Mouse (Mus musculus): ENCODE results near the gene Sh3gl2.

Gene Sh3gl2

DNA sequence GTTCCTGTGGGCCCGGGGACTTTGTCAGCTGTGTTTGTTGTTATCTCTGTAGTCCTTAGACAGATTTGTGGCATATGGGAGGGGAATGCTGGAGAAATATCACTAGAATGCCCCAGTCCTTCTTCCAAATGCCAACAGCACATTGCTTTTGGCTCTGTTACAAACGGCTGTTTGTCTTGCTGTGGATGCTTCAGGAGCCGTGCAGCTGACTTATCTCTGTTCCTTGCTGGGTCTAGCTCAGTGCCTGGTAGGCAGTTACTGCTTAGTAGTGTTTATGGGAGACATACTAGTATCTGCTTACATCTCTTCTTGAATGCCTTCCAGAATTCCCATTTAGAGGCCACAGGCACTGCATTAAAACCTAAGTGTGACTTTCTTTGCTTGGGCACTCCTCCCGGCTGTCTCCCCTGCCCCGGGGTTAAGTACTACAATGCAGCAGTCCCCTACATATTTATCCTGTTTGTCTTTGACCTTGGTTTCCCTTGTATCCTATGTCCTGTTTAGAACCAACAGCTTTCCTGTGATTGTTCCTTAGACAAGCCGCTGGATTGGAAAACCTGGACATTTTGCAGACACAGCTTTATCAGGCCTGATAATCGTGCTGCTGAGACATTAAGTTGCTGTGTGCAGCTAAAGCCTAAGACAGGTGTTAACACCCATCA is 101.1 kb downstream of the Sh3gl2 start:
- DNase-seq, result no peak

DNA sequence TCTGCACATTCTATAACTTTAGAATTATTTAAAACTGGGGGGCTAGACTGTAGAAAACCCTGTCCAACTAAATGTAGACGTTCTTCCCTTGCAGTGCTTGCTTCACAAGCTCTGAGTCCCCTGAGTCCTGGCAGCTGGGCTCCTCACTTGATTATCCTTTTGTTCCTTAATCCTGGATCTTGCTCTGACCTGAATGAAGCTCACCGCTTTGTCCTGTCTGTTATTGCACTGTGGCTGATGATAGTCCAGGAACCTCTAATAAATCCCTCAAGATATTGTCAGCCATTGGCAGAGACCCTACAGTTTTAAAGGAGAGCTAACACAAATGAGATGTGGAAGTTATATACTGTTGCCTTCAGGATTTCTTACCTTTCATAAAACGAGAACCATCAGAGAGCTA is 114.2 kb downstream of the Sh3gl2 start:
- DNase-seq, result no peak

DNA sequence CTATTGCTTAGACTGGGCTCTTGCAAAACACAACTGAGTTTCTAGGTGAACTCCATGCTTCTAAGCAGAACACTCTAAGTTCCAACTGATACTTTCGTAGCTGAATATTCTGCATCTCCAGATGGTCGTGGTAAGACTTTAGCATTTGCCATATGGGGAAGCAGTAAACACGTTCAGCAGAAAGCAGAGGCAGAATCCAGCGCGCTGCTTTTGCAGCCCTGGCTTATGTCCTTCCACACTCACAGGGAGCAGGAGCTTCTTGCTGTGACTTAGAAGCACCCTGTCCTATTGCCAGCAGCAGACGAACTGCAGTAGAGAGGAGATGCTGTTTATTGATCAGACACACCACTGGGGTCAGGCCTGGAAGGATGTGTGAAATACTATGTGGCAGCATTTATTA is 120.5 kb downstream of the Sh3gl2 start:
- no peak for DNase-seq

DNA sequence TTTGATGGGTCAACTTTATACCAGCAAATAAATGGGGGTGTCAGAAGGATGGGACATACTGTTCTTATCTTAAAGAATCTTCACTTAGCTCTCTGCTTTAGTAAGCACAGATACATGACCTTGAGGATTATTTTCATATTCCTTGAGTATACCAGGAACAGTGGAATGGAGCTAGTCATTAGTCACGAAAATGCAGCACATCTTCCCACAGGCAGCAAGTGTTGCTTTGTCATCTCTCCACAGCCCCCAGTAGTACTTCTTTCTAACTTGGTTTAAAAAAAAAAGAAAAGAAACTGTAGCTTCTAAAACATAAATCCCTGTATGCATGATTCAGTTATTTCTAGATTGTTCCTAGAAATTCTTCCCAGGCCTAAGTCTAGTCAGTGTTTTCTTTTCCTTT is 121.1 kb downstream of the Sh3gl2 start:
- DNase-seq, result no peak

GRCm38 (mm10) chr4:85334688-85335200 is 129.8 kb downstream of the Sh3gl2 start:
- no peak for DNase-seq

DNA sequence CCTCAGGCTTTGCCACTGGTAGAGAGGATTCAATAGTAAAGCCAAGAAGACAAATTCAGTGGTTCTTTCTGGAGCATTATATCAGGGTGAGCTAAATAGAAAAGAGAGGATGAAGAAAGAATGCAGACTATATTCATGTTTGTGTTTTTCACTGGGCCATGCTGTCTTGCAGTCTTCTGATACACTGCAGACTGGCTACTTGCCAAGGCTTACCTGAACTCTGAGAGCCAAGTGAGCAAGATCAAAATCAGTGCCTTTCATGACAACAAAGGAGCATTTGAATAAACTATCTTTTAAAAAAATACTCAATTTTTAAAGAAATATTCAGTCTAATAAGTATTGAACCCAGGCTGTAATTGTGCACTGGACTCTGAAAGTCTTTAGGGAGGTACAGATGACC is 131.4 kb downstream of the Sh3gl2 start:
- no peak for DNase-seq

GRCm38 (mm10) chr4:85339126-85339525 is 134.2 kb downstream of the Sh3gl2 start:
- DNase-seq, result no peak

GRCm38 (mm10) chr4:85340686-85341085 is 135.8 kb downstream of the Sh3gl2 start:
- no peak for DNase-seq

DNA sequence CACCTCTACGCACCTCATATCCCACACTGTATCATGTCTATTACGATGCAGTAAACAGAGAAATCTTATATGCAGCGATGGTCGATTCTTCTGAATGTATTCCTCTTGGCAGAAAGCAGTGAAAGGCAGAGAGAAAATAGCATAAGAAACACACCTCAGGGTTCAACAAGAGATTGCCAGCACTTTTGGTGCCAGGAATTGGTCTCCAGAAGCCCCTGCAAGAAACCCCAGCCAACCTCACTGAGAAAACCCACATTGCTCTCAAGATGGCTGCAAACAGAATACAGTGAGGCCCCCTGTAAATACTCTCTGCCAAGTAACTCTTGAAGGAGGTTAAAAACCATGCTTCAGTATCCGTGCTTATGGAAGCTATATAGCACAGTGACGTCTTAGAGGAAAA is 141.0 kb downstream of the Sh3gl2 start:
- DNase-seq, result no peak

DNA sequence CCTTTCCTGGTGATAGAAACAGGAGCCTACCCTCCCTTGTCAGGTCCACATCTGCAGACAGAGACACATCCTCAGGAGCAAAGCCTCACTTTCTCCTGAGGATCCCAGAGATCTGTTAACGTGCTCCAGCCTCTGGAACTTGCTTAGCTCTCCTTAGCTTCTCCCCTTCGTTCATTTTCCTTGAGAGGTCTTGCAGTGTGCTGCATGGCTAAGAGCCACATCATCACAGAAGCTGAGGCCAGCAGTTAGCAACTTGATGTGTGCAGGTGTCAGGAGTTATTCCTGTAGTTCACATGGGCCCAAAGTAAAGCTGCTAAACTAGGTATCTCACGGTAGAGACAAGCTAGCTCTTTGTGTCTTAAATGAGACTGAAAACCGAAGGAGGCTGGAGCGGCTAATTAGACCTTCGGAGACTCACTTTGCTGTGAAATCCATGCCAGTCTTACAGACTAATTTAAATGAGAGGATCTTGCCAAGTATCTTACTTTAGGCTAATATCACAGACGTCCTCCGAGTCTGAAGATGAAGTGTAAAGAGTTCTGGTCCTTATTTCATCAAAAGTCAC is 143.2 kb downstream of the Sh3gl2 start:
- no peak for DNase-seq

- no peak for DNase-seq
These were observed 157.7 kb downstream of the Sh3gl2 start for GRCm38 (mm10) chr4:85362661-85363060.

GRCm38 (mm10) chr4:85363205-85363604 is 158.3 kb downstream of the Sh3gl2 start:
- no peak for DNase-seq

GRCm38 (mm10) chr4:85371036-85371435 is 166.1 kb downstream of the Sh3gl2 start:
- DNase-seq, result no peak

DNA sequence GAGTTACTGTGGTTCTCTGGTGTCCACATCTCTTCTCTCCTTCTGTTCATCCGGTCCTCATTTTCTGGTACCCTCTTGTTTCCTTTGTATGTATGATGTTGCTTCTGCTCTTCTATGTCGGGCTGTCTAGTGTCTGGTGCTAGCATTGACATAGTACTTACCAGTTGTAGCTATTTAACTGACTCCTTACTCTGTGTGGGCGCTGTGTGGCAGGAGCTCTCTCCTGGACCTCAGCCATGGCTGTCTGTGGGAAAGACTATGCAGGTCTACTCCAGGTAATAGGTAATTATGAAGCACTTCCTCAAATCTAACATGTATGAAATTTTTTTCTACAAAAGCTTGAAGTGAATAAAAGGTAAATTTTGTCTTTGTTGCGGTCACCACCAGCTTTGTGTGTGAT is 169.9 kb downstream of the Sh3gl2 start:
- DNase-seq, result no peak

GRCm38 (mm10) chr4:85376187-85376586 is 171.3 kb downstream of the Sh3gl2 start:
- no peak for DNase-seq

- no peak for DNase-seq
These were observed 171.7 kb downstream of the Sh3gl2 start for GRCm38 (mm10) chr4:85376610-85377009.

- DNase-seq, result no peak
These were observed 180.3 kb downstream of the Sh3gl2 start for GRCm38 (mm10) chr4:85385241-85385640.

GRCm38 (mm10) chr4:85387676-85388075 is 182.8 kb downstream of the Sh3gl2 start:
- no peak for DNase-seq

DNA sequence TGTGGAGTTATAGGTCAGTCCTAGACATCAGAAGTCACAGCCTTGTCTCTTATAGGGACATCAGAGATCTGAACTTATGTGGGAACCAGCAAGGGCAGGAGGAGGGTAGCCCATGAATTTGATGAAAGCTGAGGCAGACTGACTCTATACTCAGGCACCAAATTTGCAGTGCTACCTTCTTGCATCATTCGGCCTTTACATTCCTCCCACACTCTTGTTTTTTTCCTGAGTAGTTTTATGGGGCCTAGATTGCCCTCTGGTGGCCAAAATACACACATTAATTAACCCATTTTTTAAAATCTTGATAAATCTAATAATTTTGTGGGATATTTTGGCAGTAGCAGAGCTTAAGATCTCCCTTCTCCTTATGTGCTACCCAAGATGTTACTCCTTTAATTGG is 186.9 kb downstream of the Sh3gl2 start:
- DNase-seq, result no peak

- no peak for DNase-seq
These were observed 193.8 kb downstream of the Sh3gl2 start for GRCm38 (mm10) chr4:85398765-85399164.

GRCm38 (mm10) chr4:85402823-85403222 is 197.9 kb downstream of the Sh3gl2 start:
- DNase-seq, result peak; percentile 55

DNA sequence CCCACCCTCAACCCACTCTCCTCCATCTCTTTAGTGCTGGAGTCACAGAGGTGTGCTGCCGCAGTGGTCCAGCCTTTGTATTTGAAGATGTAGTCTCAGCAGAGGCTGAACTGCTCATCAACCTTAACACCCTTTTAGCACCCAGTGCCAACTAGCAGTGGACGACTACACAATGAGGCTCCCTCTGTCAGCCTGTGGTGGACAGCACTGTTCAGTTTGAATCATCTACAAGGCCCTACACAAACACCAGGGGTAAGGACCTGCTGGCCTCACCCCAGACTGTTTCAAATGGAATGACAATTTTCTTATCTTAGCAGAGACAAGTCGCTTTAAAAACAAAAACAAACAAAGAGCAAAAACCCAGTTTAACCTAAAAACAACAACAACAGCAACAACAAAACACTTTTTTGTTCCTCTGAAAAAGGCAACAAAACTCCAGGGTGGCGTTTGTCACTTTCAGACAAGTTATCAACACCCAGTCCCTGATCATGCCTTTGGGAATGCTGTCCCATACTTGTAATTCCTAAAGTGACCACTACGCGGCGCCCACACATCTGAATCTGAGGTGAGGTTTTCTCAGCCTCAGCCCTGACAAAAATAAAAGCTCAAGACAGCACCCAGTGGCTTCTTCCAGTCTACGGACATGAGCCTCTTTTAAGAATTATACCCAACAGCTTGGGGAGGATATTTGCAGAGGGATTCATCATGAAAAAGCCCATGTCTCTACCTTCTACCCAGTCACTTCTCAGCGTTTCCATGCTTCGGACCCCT is 199.7 kb downstream of the Sh3gl2 start:
- peak; percentile 63 for DNase-seq

GRCm38 (mm10) chr4:85405276-85405675 is 200.3 kb downstream of the Sh3gl2 start:
- no peak for DNase-seq

- no peak for DNase-seq
These were observed 211.5 kb downstream of the Sh3gl2 start for GRCm38 (mm10) chr4:85416466-85416865.

Data from liver (tissue).